Mouse (Mus musculus) thymus, adult 2 months (tissue): ENCODE results near the gene Parvb. TPM values are rescaled to one million over a fixed set of nuclear protein-coding genes. Genes with fewer than 3 reads are reported as not detected.

ENCODE experiments used
- DNase-seq: peaks from one replicate; pipeline ENCODE4 v3.0.0; 2021
- H3K27ac ChIP-seq: fragments of 200-500 bp; 2 replicates; pipeline ENCODE4 v1.5.1; 2012; ENCODE audit warnings: low read length, control low read depth; ENCODE audit not compliant: control insufficient read depth, insufficient read depth
- H3K27me3 ChIP-seq: fragments of 200-500 bp; 2 replicates; pipeline ENCODE4 v1.6.1; 2012; ENCODE audit warnings: mild to moderate bottlenecking, low read length, moderate library complexity, mixed read lengths; ENCODE audit not compliant: control insufficient read depth, insufficient read depth
- H3K36me3 ChIP-seq: fragments of 200-500 bp; 2 replicates; pipeline ENCODE4 v1.6.1; 2012; ENCODE audit warnings: mild to moderate bottlenecking, low read length, moderate library complexity; ENCODE audit not compliant: control insufficient read depth, insufficient read depth
- H3K4me1 ChIP-seq: fragments of 200-500 bp; replicated peaks from 2 replicates; pipeline ENCODE4 v1.6.1; 2012; ENCODE audit warnings: low read length; ENCODE audit not compliant: control insufficient read depth, insufficient read depth
- H3K4me3 ChIP-seq: fragments of 200-500 bp; 2 replicates; pipeline ENCODE4 v1.5.1; 2012; ENCODE audit warnings: mild to moderate bottlenecking, low read length, control low read depth, moderate library complexity; ENCODE audit not compliant: control insufficient read depth, insufficient read depth
- CTCF ChIP-seq: fragments of 200-500 bp; IDR thresholded peaks from 2 replicates; pipeline ENCODE4 v1.5.1; 2012; ENCODE audit warnings: mild to moderate bottlenecking, control low read depth, low read length, moderate library complexity, borderline replicate concordance; ENCODE audit not compliant: control insufficient read depth, poor library complexity, insufficient read depth; ENCODE audit errors: extremely low read depth
- POLR2A ChIP-seq: fragments of 200-500 bp; IDR thresholded peaks from 2 replicates; pipeline ENCODE4 v1.6.1; 2012; ENCODE audit warnings: mild to moderate bottlenecking, low read length, control low read depth, moderate library complexity; ENCODE audit not compliant: control insufficient read depth, poor library complexity, insufficient read depth; ENCODE audit errors: extremely low read depth
- WGBS: fragments of 180-500 bp; shearing (Covaris S2); methylation state at CpG from one replicate; pipeline ENCODE4 v1.1.7; 2018; 5-methylcytosine and 5-hydroxymethylcytosine counted together
- polyA plus RNA-seq: library from polyadenylated mRNA; depleted of rRNA; stranded (reverse); fragments of >200 nt; gene quantifications from 2 replicates; pipeline ENCODE4 v1.2.3, GENCODE M21; 2012

The Parvb gene
- polyA plus RNA-seq, 1 experiment, result 6.8 TPM

- Histone ChIP-seq H3K27me3 (no peaks in the 10 kb centered on the region), H3K4me1 (no peaks in the 10 kb centered on the region), H3K36me3 (no peaks in the 10 kb centered on the region), H3K27ac (no peak overlapping the region), H3K4me3 (no peak overlapping the region)
- no peak for DNase-seq
- TF ChIP-seq CTCF, result no peak
- TF ChIP-seq POLR2A, result no peak
- 78% methylated on average over 16 of the region's 16 CpGs for WGBS
Observed at GRCm38 (mm10) chr15:84238991-84239401, 7.2 kb downstream of the Parvb start.

DNA sequence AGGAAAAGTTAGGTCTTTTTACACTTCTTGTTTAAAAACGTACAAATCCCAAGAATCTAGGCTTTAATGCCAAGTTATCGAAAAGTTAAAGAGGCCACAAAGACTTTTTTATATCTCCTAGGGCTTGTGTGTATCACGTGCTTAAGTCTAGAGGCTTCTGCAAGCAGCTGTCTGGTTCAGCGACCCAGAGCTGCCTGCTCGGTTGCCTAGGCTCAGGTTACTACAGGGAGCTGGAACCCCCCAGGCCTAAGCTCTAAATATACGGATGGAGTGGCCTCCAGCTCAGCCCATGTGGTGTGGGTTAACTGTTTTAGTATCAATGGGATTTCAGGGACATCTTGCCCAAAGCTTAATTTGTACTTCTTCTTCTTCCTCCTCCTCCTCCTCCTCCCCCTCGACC lies 9.7 kb downstream of the Parvb start:
- Histone ChIP-seq H3K27me3 (no peaks in the 10 kb centered on the region), H3K27ac (no peak overlapping the region), H3K4me3 (no peak overlapping the region), H3K36me3 (no peaks in the 10 kb centered on the region), H3K4me1 (no peaks in the 10 kb centered on the region)
- TF ChIP-seq POLR2A (no peak), CTCF (no peak)
- WGBS, result 84% methylated on average over 7 of the region's 7 CpGs
- no peak for DNase-seq

DNA sequence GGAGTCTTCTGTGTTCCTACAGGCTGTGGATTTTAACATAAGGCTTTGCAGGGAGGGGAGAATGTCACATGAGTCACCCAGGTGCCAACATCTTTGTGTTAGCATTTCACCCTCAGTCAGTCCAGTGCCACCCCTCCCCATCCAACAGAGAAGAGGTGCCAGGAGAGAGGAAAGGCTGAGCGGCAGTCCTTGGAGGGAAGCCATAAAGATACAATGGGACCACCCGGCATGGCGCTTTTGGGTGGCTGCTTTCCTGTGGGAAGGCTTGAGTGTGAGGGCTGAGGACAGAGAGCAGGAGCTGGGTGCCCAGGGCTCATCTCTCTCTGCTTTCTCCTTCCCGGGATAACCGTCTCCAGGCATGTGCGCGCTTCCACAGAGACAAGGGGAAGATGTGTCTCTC lies 13.3 kb downstream of the Parvb start:
- H3K27me3 ChIP-seq, result no peaks in the 10 kb centered on the region
- WGBS, result 94% methylated on average over 7 of the region's 7 CpGs
- H3K4me1 ChIP-seq, result no peaks in the 10 kb centered on the region
- H3K27ac ChIP-seq, result no peak overlapping the region
- TF ChIP-seq CTCF, result no peak
- no peak for TF ChIP-seq POLR2A
- no peak for DNase-seq
- H3K4me3 ChIP-seq, result no peak overlapping the region
- no peaks in the 10 kb centered on the region for H3K36me3 ChIP-seq

DNA sequence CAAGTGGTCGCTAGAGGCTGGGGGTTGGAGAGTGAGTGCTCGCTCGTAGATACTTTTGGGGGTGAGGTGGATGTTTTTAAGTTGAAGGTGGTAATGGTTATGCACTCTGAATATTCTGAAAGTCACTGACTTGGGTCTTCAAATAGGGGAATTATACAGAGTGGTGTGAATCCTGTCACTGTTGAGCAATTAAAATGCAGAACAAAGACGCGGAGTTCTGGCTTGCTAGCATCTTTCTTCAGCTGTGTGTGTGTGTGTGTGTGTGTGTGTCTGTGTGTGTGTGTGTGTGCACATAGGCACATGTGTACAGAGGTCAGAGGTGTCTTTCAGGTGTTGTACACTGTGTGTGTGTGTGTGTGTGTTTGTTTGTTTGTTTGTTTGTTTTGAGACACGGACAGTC lies 14.4 kb downstream of the Parvb start:
- Histone ChIP-seq H3K27ac (no peak overlapping the region), H3K36me3 (no peaks in the 10 kb centered on the region), H3K4me3 (no peak overlapping the region), H3K27me3 (no peaks in the 10 kb centered on the region), H3K4me1 (no peaks in the 10 kb centered on the region)
- 92% methylated on average over 6 of the region's 6 CpGs for WGBS
- DNase-seq, result no peak
- no peak for TF ChIP-seq POLR2A
- no peak for TF ChIP-seq CTCF

GRCm38 (mm10) chr15:84247309-84247708 lies 15.5 kb downstream of the Parvb start:
- no peaks in the 10 kb centered on the region for H3K4me1 ChIP-seq
- H3K27ac ChIP-seq, result no peak overlapping the region
- H3K27me3 ChIP-seq, result no peaks in the 10 kb centered on the region
- DNase-seq, result no peak
- TF ChIP-seq CTCF (no peak), POLR2A (no peak)
- no peaks in the 10 kb centered on the region for H3K36me3 ChIP-seq
- WGBS, result 96% methylated on average over 3 of the region's 3 CpGs
- no peak overlapping the region for H3K4me3 ChIP-seq

GRCm38 (mm10) chr15:84251227-84251626 lies 19.4 kb downstream of the Parvb start:
- Histone ChIP-seq H3K27ac (no peak overlapping the region), H3K4me3 (no peak overlapping the region), H3K27me3 (no peaks in the 10 kb centered on the region), H3K36me3 (no peaks in the 10 kb centered on the region), H3K4me1 (no peaks in the 10 kb centered on the region)
- no peak for DNase-seq
- 92% methylated on average over 13 of the region's 13 CpGs for WGBS
- TF ChIP-seq CTCF, result no peak
- TF ChIP-seq POLR2A, result no peak

- Histone ChIP-seq H3K27ac (no peak overlapping the region), H3K4me3 (no peak overlapping the region)
- DNase-seq, result no peak
Observed at GRCm38 (mm10) chr15:84252645-84253044, 20.8 kb downstream of the Parvb start.

More at GRCm38 (mm10) chr15:84252645-84253044, 20.8 kb downstream of the Parvb start:
- Histone ChIP-seq H3K36me3 (no peaks in the 10 kb centered on the region), H3K27me3 (no peaks in the 10 kb centered on the region), H3K4me1 (no peaks in the 10 kb centered on the region)
- TF ChIP-seq POLR2A, result no peak
- WGBS, result 93% methylated on average over 7 of the region's 7 CpGs
